Mouse (Mus musculus): ENCODE results near the gene C1qbp. TPM values are rescaled to one million over a fixed set of nuclear protein-coding genes. Genes with fewer than 3 reads are reported as not detected.

The C1qbp gene
- polyA plus RNA-seq, 1 experiment, result 190 TPM

- peak overlapping the region; percentile 38 for H3K27ac ChIP-seq (replicated peaks; ENCODE audit: low read depth, low read length)
- H3K4me1 ChIP-seq (ENCODE audit: control insufficient read depth, insufficient read depth, insufficient read length, low read length), result peaks cover 8% of the 10 kb centered on the region; the same call in 1 of the 2 replicates
- peak overlapping the region; percentile 79 for H3K4me3 ChIP-seq (ENCODE audit: insufficient read depth, low read depth, low read length)
Measured at GRCm38 (mm10) chr11:71003611-71004315, 20.9 kb upstream of the C1qbp start.

DNA sequence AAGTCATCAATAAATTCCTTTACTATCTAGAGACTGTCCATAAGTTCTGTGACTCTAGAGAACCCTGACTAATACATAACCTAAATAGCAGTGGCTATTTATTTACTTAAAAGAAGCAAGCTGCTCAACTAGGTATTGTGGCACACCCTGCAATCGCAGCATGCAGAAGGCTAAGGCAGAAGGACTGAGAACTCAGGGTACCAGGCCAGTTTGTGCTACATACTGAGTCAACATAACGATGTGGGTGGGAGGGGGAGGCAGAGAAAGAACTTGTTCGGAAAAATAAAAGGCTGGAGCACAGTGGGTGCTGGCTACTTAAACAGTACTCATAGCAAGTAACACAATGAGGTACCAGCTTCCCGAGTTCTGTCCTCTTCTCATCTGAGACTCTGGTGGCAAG lies 18.3 kb upstream of the C1qbp start:
- Histone ChIP-seq H3K27ac (replicated peaks; ENCODE audit: low read depth, low read length) (no peak overlapping the region), H3K4me3 (ENCODE audit: insufficient read depth, low read depth, low read length) (no peak overlapping the region), H3K4me1 (ENCODE audit: control insufficient read depth, insufficient read depth, insufficient read length, low read length) (peaks cover 6% of the 10 kb centered on the region; the same call in 1 of the 2 replicates)

- no peak overlapping the region for H3K27ac ChIP-seq (replicated peaks; ENCODE audit: low read depth, low read length)
- H3K4me1 ChIP-seq (ENCODE audit: control insufficient read depth, insufficient read depth, insufficient read length, low read length), result 0 out of 2 replicates have a peak, but pooled peaks cover 2% of the 10 kb centered on the region
- H3K4me3 ChIP-seq (ENCODE audit: insufficient read depth, low read depth, low read length), result peak overlapping the region; percentile 93
Measured at GRCm38 (mm10) chr11:70982030-70982429, 796 bp downstream of the C1qbp start.

DNA sequence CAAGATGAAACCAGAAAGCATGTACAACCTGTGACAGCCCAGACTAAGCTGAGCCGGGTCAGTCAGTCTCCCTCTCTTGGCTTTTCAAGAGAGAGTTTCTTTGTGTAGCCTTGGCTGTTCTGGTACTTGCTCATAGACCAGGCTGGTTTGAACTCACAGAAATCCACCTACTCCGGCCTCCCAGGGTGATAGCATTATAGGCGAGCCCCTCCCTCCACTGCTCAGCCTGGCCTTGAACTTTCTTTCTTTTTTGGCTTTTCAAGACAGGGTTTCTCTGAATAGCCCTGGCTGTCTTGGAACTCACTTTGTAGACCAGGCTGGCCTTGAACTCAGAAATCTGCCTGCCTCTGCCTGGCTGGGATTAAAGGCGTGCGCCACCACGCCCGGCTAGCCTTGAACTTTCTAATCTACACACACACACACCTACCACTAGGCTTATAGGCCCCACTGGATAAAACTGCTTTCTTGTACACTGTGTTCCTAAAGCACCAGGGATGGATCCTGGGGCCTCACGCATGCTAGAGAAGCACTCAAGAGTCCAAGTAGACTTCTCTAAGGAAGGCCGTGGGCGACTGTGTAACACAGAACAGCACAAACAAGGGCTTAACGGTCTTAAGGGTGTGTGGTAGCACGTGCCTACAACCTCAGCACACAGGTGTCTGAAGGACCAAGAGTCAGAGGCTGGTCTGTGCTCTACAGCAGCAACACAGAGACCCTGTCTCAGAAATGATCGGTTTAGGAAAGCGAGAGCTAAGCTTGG lies 1.9 kb downstream of the C1qbp start:
- no peak overlapping the region for H3K27ac ChIP-seq (replicated peaks; ENCODE audit: low read depth, low read length)
- H3K4me3 ChIP-seq (ENCODE audit: insufficient read depth, low read depth, low read length), result no peak overlapping the region
- 0 out of 2 replicates have a peak, but pooled peaks cover 2% of the 10 kb centered on the region for H3K4me1 ChIP-seq (ENCODE audit: control insufficient read depth, insufficient read depth, insufficient read length, low read length)

- Histone ChIP-seq H3K27ac (replicated peaks; ENCODE audit: low read depth, low read length) (no peak overlapping the region), H3K4me1 (ENCODE audit: control insufficient read depth, insufficient read depth, insufficient read length, low read length) (0 out of 2 replicates have a peak, but pooled peaks cover 2% of the 10 kb centered on the region), H3K4me3 (ENCODE audit: insufficient read depth, low read depth, low read length) (no peak overlapping the region)
Measured at GRCm38 (mm10) chr11:70980232-70980631, 2.6 kb downstream of the C1qbp start.

DNA sequence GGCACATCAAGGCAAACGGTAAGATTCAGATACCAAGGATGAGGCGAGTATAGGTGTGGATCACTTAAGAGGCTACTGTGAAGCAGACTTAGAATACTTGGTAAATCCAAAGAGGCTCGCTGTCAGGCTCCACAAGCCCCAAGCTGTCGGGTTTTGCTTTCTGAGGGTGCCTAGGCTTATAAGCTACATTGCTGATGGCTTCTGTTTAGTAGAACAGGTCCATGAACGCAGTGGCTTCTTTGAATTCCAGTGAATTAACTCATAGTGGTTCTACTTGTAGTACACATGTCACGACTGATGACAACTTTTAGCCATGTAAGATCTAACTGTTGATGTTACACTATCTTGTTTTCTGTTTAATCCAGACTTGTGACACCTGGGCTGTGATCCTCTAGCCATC lies 5.5 kb downstream of the C1qbp start:
- Histone ChIP-seq H3K27ac (replicated peaks; ENCODE audit: low read depth, low read length) (no peak overlapping the region), H3K4me3 (ENCODE audit: insufficient read depth, low read depth, low read length) (no peak overlapping the region), H3K4me1 (ENCODE audit: control insufficient read depth, insufficient read depth, insufficient read length, low read length) (0 out of 2 replicates have a peak, but pooled peaks cover 2% of the 10 kb centered on the region)

GRCm38 (mm10) chr11:70975193-70975592 lies 7.6 kb downstream of the C1qbp start:
- no peak overlapping the region for H3K27ac ChIP-seq (replicated peaks; ENCODE audit: low read depth, low read length)

DNA sequence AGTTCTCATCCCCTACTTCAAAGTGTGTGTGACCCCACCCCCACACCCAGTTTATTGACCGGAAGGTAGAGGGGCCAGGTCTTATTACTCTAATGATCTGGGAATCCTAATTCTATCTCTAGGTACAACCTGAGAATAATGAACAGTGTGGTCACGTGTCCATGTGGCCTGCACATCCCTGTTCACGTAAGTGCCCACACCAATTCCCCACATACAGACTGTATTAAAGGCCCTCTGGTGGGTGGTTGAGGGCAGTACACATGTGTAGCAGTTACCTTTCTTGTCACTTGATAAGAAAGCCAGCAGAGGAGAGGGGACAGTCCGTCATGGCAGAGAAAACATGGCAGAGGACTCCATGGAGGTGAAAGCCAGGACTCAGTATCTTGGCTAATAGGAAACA lies 8.9 kb downstream of the C1qbp start:
- Histone ChIP-seq H3K27ac (replicated peaks; ENCODE audit: low read depth, low read length) (no peak overlapping the region), H3K4me1 (ENCODE audit: control insufficient read depth, insufficient read depth, insufficient read length, low read length) (no peaks in the 10 kb centered on the region; the same call in 1 of the 2 replicates), H3K4me3 (ENCODE audit: insufficient read depth, low read depth, low read length) (no peak overlapping the region)

More at GRCm38 (mm10) chr11:70975193-70975592, 7.6 kb downstream of the C1qbp start:
- Histone ChIP-seq H3K4me3 (ENCODE audit: insufficient read depth, low read depth, low read length) (no peak overlapping the region), H3K4me1 (ENCODE audit: control insufficient read depth, insufficient read depth, insufficient read length, low read length) (no peaks in the 10 kb centered on the region; the same call in 1 of the 2 replicates)

- H3K27ac ChIP-seq (replicated peaks; ENCODE audit: low read depth, low read length), result no peak overlapping the region
- no peak overlapping the region for H3K4me3 ChIP-seq (ENCODE audit: insufficient read depth, low read depth, low read length)
- H3K4me1 ChIP-seq (ENCODE audit: control insufficient read depth, insufficient read depth, insufficient read length, low read length), result no peaks in the 10 kb centered on the region; the same call in 1 of the 2 replicates
Measured at GRCm38 (mm10) chr11:70972586-70972985, 10.2 kb downstream of the C1qbp start.

GRCm38 (mm10) chr11:70970560-70971540 lies 12.0 kb downstream of the C1qbp start:
- Histone ChIP-seq H3K4me3 (ENCODE audit: insufficient read depth, low read depth, low read length) (peak overlapping the region; percentile 74), H3K27ac (replicated peaks; ENCODE audit: low read depth, low read length) (peak overlapping the region; percentile 29; the same call in 1 of the 2 replicates), H3K4me1 (ENCODE audit: control insufficient read depth, insufficient read depth, insufficient read length, low read length) (no peaks in the 10 kb centered on the region; the same call in 1 of the 2 replicates)

- Histone ChIP-seq H3K4me1 (ENCODE audit: control insufficient read depth, insufficient read depth, insufficient read length, low read length) (no peaks in the 10 kb centered on the region; the same call in 1 of the 2 replicates), H3K27ac (replicated peaks; ENCODE audit: low read depth, low read length) (peak within 1 kb of the TSS; percentile 87), H3K4me3 (ENCODE audit: insufficient read depth, low read depth, low read length) (peak within 1 kb of the TSS; percentile 91)
Measured at GRCm38 (mm10) chr11:70969821-70970559, 12.8 kb downstream of the C1qbp start, which contains the start of the genes Nup88 and Rpain. TSS of gene Nup88 (minus strand) at chr11:70969973. TSS of gene Rpain (plus strand) at chr11:70970213.

GRCm38 (mm10) chr11:70969271-70969794 lies 13.5 kb downstream of the C1qbp start:
- H3K4me3 ChIP-seq (ENCODE audit: insufficient read depth, low read depth, low read length), result peak overlapping the region; percentile 91
- no peaks in the 10 kb centered on the region; the same call in 1 of the 2 replicates for H3K4me1 ChIP-seq (ENCODE audit: control insufficient read depth, insufficient read depth, insufficient read length, low read length)
- H3K27ac ChIP-seq (replicated peaks; ENCODE audit: low read depth, low read length), result peak overlapping the region; percentile 80

DNA sequence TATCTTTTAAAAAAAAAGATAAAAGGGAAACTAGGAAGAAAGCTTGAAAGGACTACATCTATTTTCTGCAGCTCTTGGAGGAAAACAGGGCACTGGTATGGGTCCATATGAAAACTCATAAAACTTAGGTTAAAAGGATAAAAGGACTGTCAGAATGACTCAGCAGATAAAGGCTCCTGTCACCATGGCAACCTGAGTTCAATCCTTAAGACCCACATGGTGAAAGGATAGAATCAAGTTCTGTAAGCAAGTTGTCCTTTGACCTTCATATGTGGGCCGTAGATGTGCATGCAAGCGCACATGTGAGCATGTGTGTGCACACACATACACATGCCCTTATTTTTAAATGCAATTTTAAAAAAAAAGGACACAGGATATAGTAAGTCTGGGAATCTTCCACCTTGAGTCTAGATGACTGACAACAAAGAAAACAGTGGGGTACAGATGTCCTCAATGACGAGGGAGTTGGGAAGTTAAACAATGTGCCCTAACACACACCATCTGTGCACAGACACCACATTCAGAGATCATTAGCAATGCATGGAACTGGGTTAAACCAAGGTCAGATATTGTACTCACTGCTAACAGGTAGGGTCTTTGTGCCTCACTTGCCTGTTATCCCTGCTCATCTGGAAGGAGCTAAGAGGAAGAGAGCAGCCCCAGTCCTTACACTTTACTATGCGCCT lies 18.5 kb downstream of the C1qbp start:
- Histone ChIP-seq H3K27ac (replicated peaks; ENCODE audit: low read depth, low read length) (no peak overlapping the region), H3K4me3 (ENCODE audit: insufficient read depth, low read depth, low read length) (no peak overlapping the region), H3K4me1 (ENCODE audit: control insufficient read depth, insufficient read depth, insufficient read length, low read length) (no peaks in the 10 kb centered on the region)

Data from brown adipose tissue, adult 24 weeks (tissue).